Mouse (Mus musculus) lung, postnatal 0 days (tissue): ENCODE data around the gene Iqck. TPM values are rescaled to one million over a fixed set of nuclear protein-coding genes. Genes with fewer than 3 reads are reported as not detected.

Experiments
- ATAC-seq: fragments of 200-750 bp; cut with Nextera tagmentation; 2 replicates; pipeline ENCODE4 v1.8.0; 2017; ENCODE audit warnings: moderate library complexity
- DNase-seq: peaks from one replicate; pipeline ENCODE4 v3.0.0-alpha.2; 2016; ENCODE audit warnings: low spot score
- H3K27ac ChIP-seq: fragments of 300-500 bp; sonication (generic); 2 replicates; pipeline ENCODE4 v1.5.1; 2014; ENCODE audit warnings: antibody characterized with exemption, mild to moderate bottlenecking, low read length, mixed read lengths
- H3K27me3 ChIP-seq: fragments of 300-500 bp; sonication (generic); replicated peaks from 2 replicates; pipeline ENCODE4 v1.6.1; 2014; ENCODE audit warnings: low read length, mixed read lengths; ENCODE audit not compliant: insufficient read depth
- H3K36me3 ChIP-seq: fragments of 300-500 bp; sonication (generic); 2 replicates; pipeline ENCODE4 v1.6.1; 2014; ENCODE audit warnings: low read length, mixed read lengths; ENCODE audit not compliant: insufficient read depth
- H3K4me1 ChIP-seq: fragments of 300-500 bp; sonication (generic); 2 replicates; pipeline ENCODE4 v1.6.1; 2014; ENCODE audit warnings: antibody characterized with exemption, low read depth, low read length, mixed read lengths; ENCODE audit not compliant: insufficient read depth
- H3K4me2 ChIP-seq: fragments of 300-500 bp; sonication (generic); replicated peaks from 2 replicates; pipeline ENCODE4 v1.6.1; 2014; ENCODE audit warnings: low read depth, mild to moderate bottlenecking, low read length, moderate library complexity, mixed read lengths
- H3K4me3 ChIP-seq: fragments of 300-500 bp; sonication (generic); 2 replicates; pipeline ENCODE4 v1.5.1; 2014; ENCODE audit warnings: low read depth, low read length
- H3K9ac ChIP-seq: fragments of 300-500 bp; sonication (generic); replicated peaks from 2 replicates; pipeline ENCODE4 v1.6.1; 2014; ENCODE audit warnings: low read depth, mild to moderate bottlenecking
- H3K9me3 ChIP-seq: fragments of 300-500 bp; sonication (generic); 2 replicates; pipeline ENCODE4 v1.6.1; 2016; ENCODE audit warnings: low read length, mixed read lengths
- CTCF ChIP-seq: IDR thresholded peaks from 2 replicates; pipeline ENCODE4 v1.5.1; 2016; ENCODE audit warnings: antibody characterized with exemption, mild to moderate bottlenecking
- EP300 ChIP-seq: IDR thresholded peaks from 2 replicates; pipeline ENCODE4 v1.6.1; 2016; ENCODE audit warnings: antibody characterized with exemption, mild to moderate bottlenecking, control low read depth
- WGBS: fragments of 180-500 bp; shearing (Covaris S2); extraction: QIAGEN DNeasy Blood & Tissue Kit; methylation state at CpG from one replicate; pipeline ENCODE4 v1.1.7; 2014; 5-methylcytosine and 5-hydroxymethylcytosine counted together
- polyA plus RNA-seq: library from polyadenylated mRNA; unstranded; fragments of >200 nt; fragmentation: Nextera tagmentation; extraction: Ambion mirVana; gene quantifications from 2 replicates; pipeline ENCODE4 v1.2.1, GENCODE M21; 2015

The Iqck gene
- polyA plus RNA-seq, 1 experiment from 2014 or later: 3.5 TPM

GRCm38 (mm10) chr7:118948677-118949282 lies 93.2 kb downstream of the Iqck start:
- H3K4me2 ChIP-seq: no peak overlapping the region
- H3K4me1 ChIP-seq: no peaks in the 10 kb centered on the region
- no peak overlapping the region for H3K9ac ChIP-seq
- no peaks in the 10 kb centered on the region for H3K9me3 ChIP-seq
- no peak for DNase-seq
- H3K36me3 ChIP-seq: no peaks in the 10 kb centered on the region
- no peak overlapping the region for H3K27ac ChIP-seq
- WGBS: 61% methylated on average over 2 of the region's 2 CpGs
- no peaks in the 10 kb centered on the region for H3K27me3 ChIP-seq
- ATAC-seq: no peak
- no peak overlapping the region for H3K4me3 ChIP-seq
- no peak for TF ChIP-seq CTCF
- TF ChIP-seq EP300: no peak

- H3K4me2 ChIP-seq: no peak overlapping the region
- H3K9ac ChIP-seq: no peak overlapping the region
- H3K36me3 ChIP-seq: no peaks in the 10 kb centered on the region
- H3K27me3 ChIP-seq: no peaks in the 10 kb centered on the region
- H3K27ac ChIP-seq: no peak overlapping the region
- 45% methylated on average over 7 of the region's 7 CpGs for WGBS
- no peaks in the 10 kb centered on the region for H3K4me1 ChIP-seq
- H3K9me3 ChIP-seq: no peaks in the 10 kb centered on the region
- no peak for ATAC-seq
- DNase-seq: no peak
- H3K4me3 ChIP-seq: no peak overlapping the region
- no peak for TF ChIP-seq EP300
- no peak for TF ChIP-seq CTCF
Observed at GRCm38 (mm10) chr7:118949749-118950148, 94.2 kb downstream of the Iqck start.

GRCm38 (mm10) chr7:118953626-118954282 lies 98.2 kb downstream of the Iqck start:
- H3K4me2 ChIP-seq: no peak overlapping the region
- TF ChIP-seq CTCF (no peak), EP300 (no peak)

GRCm38 (mm10) chr7:118954968-118955367 lies 99.4 kb downstream of the Iqck start:
- Histone ChIP-seq H3K4me1 (no peaks in the 10 kb centered on the region), H3K36me3 (no peaks in the 10 kb centered on the region), H3K27me3 (no peaks in the 10 kb centered on the region), H3K9me3 (no peaks in the 10 kb centered on the region), H3K27ac (no peak overlapping the region), H3K9ac (no peak overlapping the region), H3K4me2 (no peak overlapping the region), H3K4me3 (no peak overlapping the region)
- WGBS: 72% methylated on average over 1 of the region's 1 CpGs
- TF ChIP-seq CTCF: no peak
- TF ChIP-seq EP300: no peak
- no peak for DNase-seq
- ATAC-seq: no peak

More at GRCm38 (mm10) chr7:118953626-118954282, 98.2 kb downstream of the Iqck start:
- H3K27ac ChIP-seq: no peak overlapping the region
- H3K4me1 ChIP-seq: no peaks in the 10 kb centered on the region
- DNase-seq (peak; percentile 16), ATAC-seq (peak; percentile 50; the same call in 1 of the 2 replicates)
- H3K9me3 ChIP-seq: no peaks in the 10 kb centered on the region
- WGBS: 56% methylated on average over 11 of the region's 11 CpGs
- no peaks in the 10 kb centered on the region for H3K36me3 ChIP-seq
- H3K9ac ChIP-seq: no peak overlapping the region
- no peaks in the 10 kb centered on the region for H3K27me3 ChIP-seq
- H3K4me3 ChIP-seq: no peak overlapping the region

- Histone ChIP-seq H3K4me3 (no peak overlapping the region), H3K36me3 (no peaks in the 10 kb centered on the region), H3K4me2 (no peak overlapping the region), H3K4me1 (no peaks in the 10 kb centered on the region), H3K9me3 (no peaks in the 10 kb centered on the region), H3K27me3 (no peaks in the 10 kb centered on the region), H3K27ac (no peak overlapping the region), H3K9ac (no peak overlapping the region)
- TF ChIP-seq CTCF: no peak
- peak; percentile 40; the same call in 1 of the 2 replicates for TF ChIP-seq EP300
- no peak for DNase-seq
- ATAC-seq: peak; percentile 48; the same call in 1 of the 2 replicates
- 56% methylated on average over 4 of the region's 4 CpGs for WGBS
Observed at GRCm38 (mm10) chr7:118956616-118957246, 101.2 kb downstream of the Iqck start.

- no peaks in the 10 kb centered on the region for H3K36me3 ChIP-seq
- no peak overlapping the region for H3K4me3 ChIP-seq
- DNase-seq: no peak
- H3K4me2 ChIP-seq: no peak overlapping the region
- no peak for ATAC-seq
- no peak overlapping the region for H3K27ac ChIP-seq
- no peak overlapping the region for H3K9ac ChIP-seq
- no peaks in the 10 kb centered on the region for H3K9me3 ChIP-seq
- H3K27me3 ChIP-seq: no peaks in the 10 kb centered on the region
- no peak for TF ChIP-seq EP300
- TF ChIP-seq CTCF: no peak
- 74% methylated on average over 7 of the region's 7 CpGs for WGBS
- H3K4me1 ChIP-seq: no peaks in the 10 kb centered on the region
Observed at GRCm38 (mm10) chr7:118959209-118959608, 103.7 kb downstream of the Iqck start.
